In the genomic region with DNA sequence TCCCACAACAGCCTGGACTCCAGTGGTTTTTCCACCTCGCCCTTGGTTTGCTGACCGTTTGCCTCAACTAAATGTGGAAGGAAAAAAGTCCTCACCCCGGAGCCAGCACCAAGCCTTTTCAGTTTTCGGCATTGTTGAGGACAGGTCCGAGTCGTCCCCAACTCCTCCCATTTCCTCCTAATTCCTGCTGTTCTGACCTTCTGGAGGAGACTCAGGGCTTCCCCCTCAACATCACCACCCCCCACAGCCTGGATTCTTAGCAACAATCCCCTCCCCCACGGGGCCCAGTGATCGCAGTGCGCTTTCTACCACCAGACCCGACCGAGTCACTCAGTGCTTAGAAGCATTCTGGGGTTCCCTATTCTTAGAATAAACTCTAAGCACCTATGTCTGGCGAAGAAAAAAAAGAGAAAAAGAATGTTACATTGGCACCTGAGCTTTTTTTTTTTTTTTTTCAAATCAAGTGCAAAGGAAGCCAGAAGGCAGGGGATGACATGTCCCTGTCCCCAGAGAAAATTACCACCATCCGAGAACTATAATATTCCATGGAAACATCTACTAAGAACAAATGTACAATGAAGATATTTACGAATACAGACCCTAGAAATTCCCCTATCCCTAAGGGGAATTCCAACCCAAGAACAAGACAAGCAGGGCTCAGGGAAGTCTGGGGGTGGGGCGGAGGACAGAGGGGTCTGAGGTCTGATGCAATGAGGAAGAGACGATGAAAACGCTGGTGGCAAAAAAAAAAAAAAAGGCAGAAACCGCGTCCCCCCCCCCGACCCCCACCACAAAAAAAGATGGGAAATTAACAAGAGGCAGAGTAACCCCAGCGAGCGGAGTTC, we compare ENCODE assay signal across 10 mouse cellular contexts. TPM values are rescaled to one million over a fixed set of nuclear protein-coding genes. Genes with fewer than 3 reads are reported as not detected.
DNase-seq lines count a peak whose midpoint lies in the region; ATAC-seq and TF ChIP-seq lines count a peak whose summit lies in the region.
"Had no signal": no experiment of that assay in that cellular context is flagged by ENCODE, and none has a peak within 500 bp of the region (broad histone marks: within the 10 kb centered on the region; RNA-seq: fewer than 3 reads in every experiment).

No protein-coding gene starts in this region.

- 5% methylated on average over 21 of the region's 22 CpGs for WGBS in kidney, postnatal 0 days
- under 1% methylated on average over 22 of the region's 22 CpGs for WGBS in hindbrain, embryonic 15.5 days
- WGBS in midbrain, postnatal 0 days, result 3% methylated on average over 22 of the region's 22 CpGs

- H3K4me2 ChIP-seq in kidney, postnatal 0 days (ENCODE audit: low read length), result peak overlapping the region; percentile 44
- peak overlapping the region; percentile 42 for H3K4me2 ChIP-seq in hindbrain, embryonic 15.5 days
- H3K4me2 ChIP-seq in midbrain, postnatal 0 days (ENCODE audit: low read depth, low read length, poor library complexity, severe bottlenecking), result 0 out of 2 replicates have a peak overlapping the region, but pooled peaks have one; percentile 2

- 0 out of 2 replicates have a peak, but pooled peaks cover 3% of the 10 kb centered on the region for H3K27me3 ChIP-seq in kidney, postnatal 0 days (ENCODE audit: insufficient read depth, low read length)
- peaks cover 8% of the 10 kb centered on the region for H3K27me3 ChIP-seq in hindbrain, embryonic 15.5 days
- peaks cover 5% of the 10 kb centered on the region; the same call in 1 of the 2 replicates for H3K27me3 ChIP-seq in midbrain, postnatal 0 days (ENCODE audit: insufficient read depth, low read length)

- H3K4me3 ChIP-seq in kidney, postnatal 0 days (replicated peaks; ENCODE audit: low read depth, low read length), result peak overlapping the region; percentile 11; the same call in 1 of the 2 replicates
- H3K4me3 ChIP-seq in hindbrain, embryonic 15.5 days, result peak overlapping the region; percentile 70
- H3K4me3 ChIP-seq in midbrain, postnatal 0 days (ENCODE audit: low read depth, low read length), result no peak overlapping the region

- no peak overlapping the region for H3K9ac ChIP-seq in kidney, postnatal 0 days (ENCODE audit: low read depth, low read length)
- H3K9ac ChIP-seq in hindbrain, embryonic 15.5 days, result no peak overlapping the region
- H3K9ac ChIP-seq in midbrain, postnatal 0 days (replicated peaks; ENCODE audit: low read length, poor library complexity, severe bottlenecking), result no peak overlapping the region

- no peaks in the 10 kb centered on the region for H3K9me3 ChIP-seq in kidney, postnatal 0 days (replicated peaks; ENCODE audit: low read length)
- no peaks in the 10 kb centered on the region for H3K9me3 ChIP-seq in hindbrain, embryonic 15.5 days
- H3K9me3 ChIP-seq in midbrain, postnatal 0 days (ENCODE audit: low read length), result no peaks in the 10 kb centered on the region

- H3K36me3 ChIP-seq in kidney, postnatal 0 days (ENCODE audit: insufficient read depth, low read length), result no peaks in the 10 kb centered on the region
- no peaks in the 10 kb centered on the region for H3K36me3 ChIP-seq in hindbrain, embryonic 15.5 days
- H3K36me3 ChIP-seq in midbrain, postnatal 0 days (ENCODE audit: insufficient read depth, low read length), result no peaks in the 10 kb centered on the region

- ATAC-seq in kidney, postnatal 0 days (replicated peaks; ENCODE audit: low FRiP score, low read depth), result no peak
- no peak for ATAC-seq in hindbrain, embryonic 15.5 days (ENCODE audit: low FRiP score, low read depth)
- ATAC-seq in midbrain, postnatal 0 days (ENCODE audit: low FRiP score), result no peak
- no peak for ATAC-seq in monocyte, adult 5-6 weeks (replicated peaks; ENCODE audit: insufficient number of reproducible peaks, low FRiP score, low TSS enrichment, poor library complexity, severe bottlenecking)

- no peak for DNase-seq in kidney, postnatal 0 days (ENCODE audit: low spot score)
- DNase-seq in kidney, adult 11 months, result no peak
- peak; percentile 18 for DNase-seq in brain, adult 2 months (ENCODE audit: low read depth, low spot score)
- no peak for DNase-seq in midbrain, postnatal 0 days (ENCODE audit: low spot score)
- DNase-seq in gastrocnemius, adult 18-20 months (ENCODE audit: low spot score), result no peak
- DNase-seq in frontal cortex, postnatal 25 days (ENCODE audit: low spot score in 2 of 2), result no peak
- DNase-seq: adrenal gland, postnatal 25 days; kidney, postnatal 25 days had no signal

- no peak overlapping the region for H3K27ac ChIP-seq in kidney, postnatal 0 days
- no peak overlapping the region for H3K27ac ChIP-seq in hindbrain, embryonic 15.5 days (replicated peaks)
- H3K27ac ChIP-seq in midbrain, postnatal 0 days (ENCODE audit: low read depth, low read length), result no peak overlapping the region

- TF ChIP-seq CTCF in kidney, postnatal 0 days (IDR thresholded peaks at IDR 0.05; ENCODE audit: low read depth), result no peak
- TF ChIP-seq CTCF in midbrain, postnatal 0 days (IDR thresholded peaks at IDR 0.05), result no peak

- H3K4me1 ChIP-seq in kidney, postnatal 0 days (replicated peaks; ENCODE audit: insufficient read depth, low read length), result peaks cover 11% of the 10 kb centered on the region
- peaks cover 27% of the 10 kb centered on the region for H3K4me1 ChIP-seq in hindbrain, embryonic 15.5 days (replicated peaks)
- no peaks in the 10 kb centered on the region for H3K4me1 ChIP-seq in midbrain, postnatal 0 days (ENCODE audit: insufficient read depth, low read length)

RNA-seq across cellular contexts. Expression of a gene that starts 37.0 kb away (rescaled TPM):
- polyA plus RNA-seq in kidney, postnatal 0 days (2015; fragmentation: Nextera tagmentation; extraction: Ambion mirVana), result 4.5 and 4.6 TPM in 2 replicates
- 4.5 and 4.7 TPM in 2 replicates for polyA plus RNA-seq in hindbrain, embryonic 15.5 days (2015; fragmentation: Nextera tagmentation; extraction: Ambion mirVana)
- 7.7 and 14.9 TPM in 2 replicates for total RNA-seq in midbrain, postnatal 0 days (2014; rRNA removed)
- 3.4 and 3.5 TPM in 2 replicates for polyA plus RNA-seq in midbrain, postnatal 0 days (2015; fragmentation: Nextera tagmentation; extraction: Ambion mirVana)
- 17.8 to 33.8 TPM (median 17.9 TPM) in 3 replicates for total RNA-seq in monocyte, adult 5-6 weeks (2017)
- 10 to 100 TPM; 20.5 to 22.9 TPM for total RNA-seq in gastrocnemius, adult 18-20 months (2021)

RNA-seq across cellular contexts. Expression of a gene that starts 42.4 kb away (rescaled TPM):
- polyA plus RNA-seq in kidney, postnatal 0 days (2015; fragmentation: Nextera tagmentation; extraction: Ambion mirVana), result 26.1 and 26.4 TPM in 2 replicates
- 4.3 and 5.7 TPM in 2 replicates for polyA plus RNA-seq in hindbrain, embryonic 15.5 days (2015; fragmentation: Nextera tagmentation; extraction: Ambion mirVana)
- total RNA-seq in midbrain, postnatal 0 days (2014; rRNA removed), result 3.4 and 5.4 TPM in 2 replicates
- 3.3 and 3.4 TPM in 2 replicates for polyA plus RNA-seq in midbrain, postnatal 0 days (2015; fragmentation: Nextera tagmentation; extraction: Ambion mirVana)
- 85.0 to 218 TPM (median 113 TPM) in 3 replicates for total RNA-seq in monocyte, adult 5-6 weeks (2017)
- 1 to 10 TPM; 1.6 to 2.3 TPM for total RNA-seq in gastrocnemius, adult 18-20 months (2021)

Comparison
In these comparisons a context has a peak if more than half of its experiments do, and no peak if none do; other contexts are left out.
1. RNA of a gene that starts 42.4 kb away (total RNA-seq): 85.0 to 218 TPM in monocyte, adult 5-6 weeks; 3.4 to 5.4 TPM in midbrain, postnatal 0 days and 1.6 to 2.3 TPM in gastrocnemius, adult 18-20 months; every median in the first group is over 10 times any median in the second.
2. Peak in every context shown above with its lines, with median percentiles within 50 percentile points of each other: H3K4me2 ChIP-seq.